Mouse (Mus musculus) spleen, adult 2 months (tissue): ENCODE results near the gene Cenpm.

Source experiments
- CTCF ChIP-seq: fragments of 200-500 bp; IDR thresholded peaks from 2 replicates; pipeline ENCODE4 v1.5.1; 2011; ENCODE audit warnings: mild to moderate bottlenecking, inconsistent platforms; ENCODE audit not compliant: insufficient read depth, insufficient read length, insufficient replicate concordance; ENCODE audit errors: extremely low read depth
- POLR2A ChIP-seq: fragments of 200-500 bp; IDR thresholded peaks from 2 replicates; pipeline ENCODE4 v1.6.1; 2011; ENCODE audit warnings: low read depth, low read length, inconsistent platforms

DNA sequence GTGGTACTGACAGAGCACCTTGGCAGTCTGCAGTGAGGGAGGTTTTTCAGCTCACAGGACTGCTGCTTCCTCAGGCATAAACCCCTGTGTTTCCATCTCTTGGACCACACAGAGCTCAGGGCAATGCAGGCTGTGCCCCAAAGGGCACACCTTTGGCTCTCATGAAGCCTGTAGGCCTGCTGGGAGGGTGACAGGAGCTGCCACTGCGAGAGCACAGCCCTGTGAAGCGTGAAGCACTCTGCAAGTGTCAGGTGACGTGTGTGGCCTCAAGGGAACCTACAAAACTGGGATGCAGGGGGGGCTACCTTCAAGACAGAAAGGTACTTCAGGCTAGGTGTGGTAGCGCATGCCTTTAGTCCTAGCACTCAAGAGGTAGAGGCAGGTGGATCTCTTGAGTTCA is 11.9 kb downstream of the Cenpm start:
- TF ChIP-seq CTCF (no peak), POLR2A (no peak)
